Mouse (Mus musculus) kidney, adult 9 months (tissue): ENCODE results near the gene Cdc16.

Source experiments
- DNase-seq: peaks from one replicate; pipeline ENCODE4 v3.0.0; 2022

Cdc16 gene

DNA sequence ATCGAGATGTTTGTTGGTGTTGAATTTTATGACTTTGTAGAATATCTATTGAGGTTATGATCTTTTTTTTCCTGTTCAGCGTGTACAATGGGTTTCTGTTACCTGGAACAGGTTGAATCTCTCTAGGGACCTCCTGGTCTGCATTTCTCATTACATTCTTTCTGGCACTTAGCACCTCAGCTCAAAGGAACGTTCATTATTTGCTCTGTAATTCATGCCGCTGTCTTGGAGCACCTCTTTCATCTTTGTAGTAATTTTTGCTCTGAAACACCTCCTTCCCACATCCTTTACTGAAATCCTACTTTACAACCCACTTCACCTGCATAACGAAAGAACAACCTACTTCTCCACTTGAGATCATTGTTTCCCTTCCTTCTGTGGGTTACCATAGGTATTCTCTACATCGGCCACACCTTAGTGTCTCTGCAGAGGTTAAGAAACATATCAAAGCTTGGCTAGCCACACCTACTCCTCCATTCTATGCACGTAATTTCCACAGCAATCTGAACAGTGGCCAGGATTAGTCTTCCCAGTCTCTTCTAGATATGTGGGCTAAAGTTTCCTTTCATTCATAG is 71.2 kb downstream of the Cdc16 start:
- no peak for DNase-seq
